Mouse (Mus musculus): Measurements from ENCODE around the gene Asb14. TPM values are rescaled to one million over a fixed set of nuclear protein-coding genes. Genes with fewer than 3 reads are reported as not detected.

Asb14 gene
- polyA plus RNA-seq (2015; fragmentation: Illumina TruSeq; extraction: RNeasy Lipid Tissue Mini Kit (QIAGEN cat#74804); ENCODE audit: insufficient read depth, low read depth, low replicate concordance), result not detected

DNA sequence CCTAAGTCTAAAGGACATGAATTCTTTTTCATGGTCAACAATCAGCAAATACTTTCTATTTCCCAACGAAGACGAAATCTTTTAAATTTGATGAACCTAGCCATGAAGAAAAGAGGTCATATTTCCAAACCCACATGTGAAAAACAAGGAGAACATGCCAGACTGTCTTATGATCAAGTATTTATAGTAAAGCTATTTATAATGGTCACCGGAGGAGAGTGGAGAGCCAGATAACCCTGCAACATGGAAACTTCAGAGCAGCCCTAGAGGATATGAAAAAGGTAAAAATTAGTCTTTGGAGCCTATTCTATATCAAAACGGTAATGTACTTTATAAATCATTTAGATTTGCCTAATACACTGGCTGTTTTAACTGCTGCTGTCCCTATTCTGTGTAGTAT is at the start of gene Asb14:
Asb14 (plus strand) TSS at position 166 of the 400 bp plus-strand sequence.

Other genes with a start within 250 kb of the Asb14 start
- 0.79 TPM for gene Pde12, start 224.7 kb upstream of the Asb14 start, polyA plus RNA-seq (2015; fragmentation: Illumina TruSeq; extraction: RNeasy Lipid Tissue Mini Kit (QIAGEN cat#74804); ENCODE audit: insufficient read depth, low read depth, low replicate concordance)
- not detected for gene Dnah12, start 201.3 kb upstream of the Asb14 start, polyA plus RNA-seq (2015; fragmentation: Illumina TruSeq; extraction: RNeasy Lipid Tissue Mini Kit (QIAGEN cat#74804); ENCODE audit: insufficient read depth, low read depth, low replicate concordance)
- 4.0 TPM for gene Appl1, start 76.7 kb downstream of the Asb14 start, polyA plus RNA-seq (2015; fragmentation: Illumina TruSeq; extraction: RNeasy Lipid Tissue Mini Kit (QIAGEN cat#74804); ENCODE audit: insufficient read depth, low read depth, low replicate concordance)
- not detected for gene Hesx1, start 99.9 kb downstream of the Asb14 start, polyA plus RNA-seq (2015; fragmentation: Illumina TruSeq; extraction: RNeasy Lipid Tissue Mini Kit (QIAGEN cat#74804); ENCODE audit: insufficient read depth, low read depth, low replicate concordance)
- 2.3 TPM for gene Il17rd, start 144.4 kb downstream of the Asb14 start, polyA plus RNA-seq (2015; fragmentation: Illumina TruSeq; extraction: RNeasy Lipid Tissue Mini Kit (QIAGEN cat#74804); ENCODE audit: insufficient read depth, low read depth, low replicate concordance)
- 8.0 TPM for gene Arhgef3, start 220.3 kb downstream of the Asb14 start, polyA plus RNA-seq (2015; fragmentation: Illumina TruSeq; extraction: RNeasy Lipid Tissue Mini Kit (QIAGEN cat#74804); ENCODE audit: insufficient read depth, low read depth, low replicate concordance)